In genomic region chr2:32064913-32065312, GRCm38 (mm10) we compare ENCODE assay signal across 9 mouse cellular contexts. TPM values are rescaled to one million over a fixed set of nuclear protein-coding genes. Genes with fewer than 3 reads are reported as not detected.
DNase-seq lines count a peak whose midpoint lies in the region; ATAC-seq lines count a peak whose summit lies in the region.
"Had no signal": no experiment of that assay in that cellular context is flagged by ENCODE, and none has a peak within 500 bp of the region (broad histone marks: within the 10 kb centered on the region; RNA-seq: fewer than 3 reads in every experiment).

No protein-coding gene starts in this region.

- no peak overlapping the region for H3K4me3 ChIP-seq in limb, embryonic 13.5 days
- H3K4me3 ChIP-seq in limb, embryonic 10.5 days = no peak overlapping the region
- no peak overlapping the region for H3K4me3 ChIP-seq in embryonic facial prominence, embryonic 15.5 days (replicated peaks)
- H3K4me3 ChIP-seq in heart, embryonic 15.5 days = no peak overlapping the region

- 62% methylated on average over 13 of the region's 13 CpGs for WGBS in limb, embryonic 13.5 days
- 81% methylated on average over 13 of the region's 13 CpGs for WGBS in limb, embryonic 10.5 days
- 58% methylated on average over 13 of the region's 13 CpGs for WGBS in embryonic facial prominence, embryonic 15.5 days
- whole genome bisulfite sequencing in heart, embryonic 15.5 days = 33% methylated on average over 13 of the region's 13 CpGs

- H3K9ac ChIP-seq in limb, embryonic 13.5 days = peak overlapping the region; percentile 0; the same call in 1 of the 2 replicates
- no peak overlapping the region for H3K9ac ChIP-seq in embryonic facial prominence, embryonic 15.5 days
- peak overlapping the region; percentile 8; the same call in 1 of the 2 replicates for H3K9ac ChIP-seq in heart, embryonic 15.5 days

- no peaks in the 10 kb centered on the region for H3K36me3 ChIP-seq in limb, embryonic 13.5 days
- H3K36me3 ChIP-seq in limb, embryonic 10.5 days = no peaks in the 10 kb centered on the region
- H3K36me3 ChIP-seq in embryonic facial prominence, embryonic 15.5 days = no peaks in the 10 kb centered on the region
- peaks cover 3% of the 10 kb centered on the region; the same call in 1 of the 2 replicates for H3K36me3 ChIP-seq in heart, embryonic 15.5 days

- peaks cover 16% of the 10 kb centered on the region for H3K4me1 ChIP-seq in limb, embryonic 13.5 days
- H3K4me1 ChIP-seq in limb, embryonic 10.5 days = peaks cover 24% of the 10 kb centered on the region
- 0 out of 2 replicates have a peak, but pooled peaks cover 8% of the 10 kb centered on the region for H3K4me1 ChIP-seq in embryonic facial prominence, embryonic 15.5 days
- H3K4me1 ChIP-seq in heart, embryonic 15.5 days (replicated peaks) = peaks cover 90% of the 10 kb centered on the region

- H3K9me3 ChIP-seq in limb, embryonic 13.5 days = no peaks in the 10 kb centered on the region
- H3K9me3 ChIP-seq in limb, embryonic 10.5 days (replicated peaks) = no peaks in the 10 kb centered on the region
- no peaks in the 10 kb centered on the region for H3K9me3 ChIP-seq in embryonic facial prominence, embryonic 15.5 days (replicated peaks)
- no peaks in the 10 kb centered on the region for H3K9me3 ChIP-seq in heart, embryonic 15.5 days (replicated peaks)

- H3K4me2 ChIP-seq in limb, embryonic 13.5 days (replicated peaks) = no peak overlapping the region
- H3K4me2 ChIP-seq in embryonic facial prominence, embryonic 15.5 days (replicated peaks) = no peak overlapping the region
- peak overlapping the region; percentile 37 for H3K4me2 ChIP-seq in heart, embryonic 15.5 days

- ATAC-seq in limb, embryonic 13.5 days (ENCODE audit: low FRiP score, low read depth) = no peak
- no peak for ATAC-seq in embryonic facial prominence, embryonic 15.5 days (ENCODE audit: insufficient number of reproducible peaks, low FRiP score, low TSS enrichment, low read depth)
- ATAC-seq in heart, embryonic 15.5 days (replicated peaks; ENCODE audit: insufficient number of reproducible peaks, insufficient read depth, low FRiP score, low read depth) = peak; percentile 51

- no peak overlapping the region; the same call in 1 of the 2 replicates for H3K27ac ChIP-seq in limb, embryonic 13.5 days
- H3K27ac ChIP-seq in limb, embryonic 10.5 days = no peak overlapping the region
- 0 out of 2 replicates have a peak overlapping the region, but pooled peaks have one; percentile 4 for H3K27ac ChIP-seq in embryonic facial prominence, embryonic 15.5 days (replicated peaks)
- peak overlapping the region; percentile 94 for H3K27ac ChIP-seq in heart, embryonic 15.5 days
- H3K27ac ChIP-seq: kidney, postnatal 0 days had no signal

- peaks cover 7% of the 10 kb centered on the region; the same call in 1 of the 2 replicates for H3K27me3 ChIP-seq in limb, embryonic 13.5 days
- peaks cover 13% of the 10 kb centered on the region for H3K27me3 ChIP-seq in limb, embryonic 10.5 days (ENCODE audit: low read depth, poor library complexity, severe bottlenecking)
- no peaks in the 10 kb centered on the region for H3K27me3 ChIP-seq in embryonic facial prominence, embryonic 15.5 days
- H3K27me3 ChIP-seq in heart, embryonic 15.5 days = no peaks in the 10 kb centered on the region

- DNase-seq in limb, embryonic 10.5 days (ENCODE audit: low spot score) = no peak
- peak; percentile 44 for DNase-seq in retina, postnatal 1 day
- DNase-seq in urinary bladder, adult 2 months (ENCODE audit: low spot score) = no peak
- no peak for DNase-seq in frontal cortex, postnatal 10 days (ENCODE audit: low spot score in 2 of 2)
- DNase-seq: cerebellum, adult 8-10 months had no signal

RNA-seq across cellular contexts. Expression of gene Fam78a, which starts 19.7 kb away (rescaled TPM):
- 4.5 and 5.4 TPM in 2 replicates for polyA plus RNA-seq in limb, embryonic 13.5 days (2015; fragmentation: Nextera tagmentation; extraction: Ambion mirVana)
- 2.0 TPM in 2 replicates for polyA plus RNA-seq in limb, embryonic 10.5 days (2016; fragmentation: Nextera tagmentation; extraction: Ambion mirVana)
- 3.9 and 6.0 TPM in 2 replicates for polyA plus RNA-seq in embryonic facial prominence, embryonic 15.5 days (2015; fragmentation: Nextera tagmentation; extraction: Ambion mirVana)
- polyA plus RNA-seq in heart, embryonic 15.5 days (2015; fragmentation: Nextera tagmentation; extraction: Ambion mirVana) = 26.7 and 29.1 TPM in 2 replicates
- 0.48 and 0.74 TPM in 2 replicates for polyA plus RNA-seq in urinary bladder, adult 2 months (2012; rRNA removed)

RNA-seq across cellular contexts. Expression of gene Plpp7, which starts 30.4 kb away (rescaled TPM):
- 7.3 and 8.3 TPM in 2 replicates for polyA plus RNA-seq in limb, embryonic 13.5 days (2015; fragmentation: Nextera tagmentation; extraction: Ambion mirVana)
- 2.8 and 3.8 TPM in 2 replicates for polyA plus RNA-seq in limb, embryonic 10.5 days (2016; fragmentation: Nextera tagmentation; extraction: Ambion mirVana)
- polyA plus RNA-seq in embryonic facial prominence, embryonic 15.5 days (2015; fragmentation: Nextera tagmentation; extraction: Ambion mirVana) = 9.4 and 10.0 TPM in 2 replicates
- 15.9 and 16.1 TPM in 2 replicates for polyA plus RNA-seq in heart, embryonic 15.5 days (2015; fragmentation: Nextera tagmentation; extraction: Ambion mirVana)
- 4.9 and 5.3 TPM in 2 replicates for polyA plus RNA-seq in urinary bladder, adult 2 months (2012; rRNA removed)

Comparison
In these comparisons a context has a peak if more than half of its experiments do, and no peak if none do; other contexts are left out.
1. H3K27ac ChIP-seq: peak in embryonic facial prominence, embryonic 15.5 days (single experiment) and heart, embryonic 15.5 days (single experiment); none in limb, embryonic 13.5 days (single experiment) and limb, embryonic 10.5 days (single experiment).